Mouse (Mus musculus) megakaryocyte-erythroid progenitor cell, adult 5 weeks (primary cell): Measurements from ENCODE around the gene Haus8. TPM values are rescaled to one million over a fixed set of nuclear protein-coding genes. Genes with fewer than 3 reads are reported as not detected.

Experiments used
- polyA plus RNA-seq: library from polyadenylated mRNA; stranded (reverse); fragments of >175 nt; gene quantifications from 2 replicates; pipeline ENCODE4 v1.2.3, GENCODE M21; 2012

Haus8 gene
- polyA plus RNA-seq = 27.3 and 32.7 TPM in 2 replicates

DNA sequence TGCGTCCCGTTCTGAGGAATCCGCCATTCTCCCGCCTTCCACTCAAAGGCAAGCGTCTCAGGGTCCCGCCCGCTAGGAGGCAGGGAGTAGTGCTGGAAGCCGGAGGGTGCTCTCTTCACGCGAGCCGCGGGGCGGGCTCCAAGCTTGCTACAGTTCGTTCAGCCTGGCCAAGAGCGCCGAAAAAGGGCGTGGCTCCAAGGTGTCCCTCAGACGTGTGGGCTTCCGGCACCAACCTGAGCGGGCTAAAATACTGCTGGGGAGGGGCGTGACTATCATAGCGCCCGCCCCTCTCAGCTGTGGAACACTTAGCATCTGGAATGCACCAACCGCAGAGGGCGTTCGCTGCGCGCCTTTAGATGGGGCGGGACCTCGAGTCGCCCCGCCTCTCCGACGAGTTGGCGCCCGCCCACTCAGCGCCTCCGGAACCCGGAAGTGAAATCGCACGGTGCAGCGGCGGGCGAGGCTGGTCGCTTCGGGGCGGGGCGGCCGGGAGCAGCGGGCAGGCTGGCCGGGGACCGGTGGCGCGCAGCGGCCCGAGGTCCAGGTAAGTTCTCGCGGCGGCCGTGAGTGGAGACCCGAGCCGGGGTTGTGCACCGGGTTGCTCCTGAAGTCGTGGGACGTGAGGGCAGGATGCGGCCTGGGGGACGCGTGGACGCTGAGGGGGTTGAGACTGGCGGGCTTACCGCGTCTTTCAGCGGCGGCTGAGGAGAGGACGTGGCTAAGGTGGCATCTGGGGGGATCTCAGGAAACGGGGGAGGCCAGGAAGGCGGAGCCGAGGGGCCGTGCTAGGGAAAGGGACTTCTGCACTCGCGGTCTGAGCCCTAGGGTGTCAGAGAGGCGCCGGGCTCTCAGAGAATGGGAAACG lies at the start of gene Haus8, which contains the start of gene Myo9b:
Gene Haus8, minus strand, starts transcription at position 649 of the 865 bp plus-strand sequence.
Gene Myo9b, plus strand, starts transcription at position 429 of the 865 bp plus-strand sequence.

Other genes starting within 250 kb of the Haus8 start
- 57.8 and 74.5 TPM in 2 replicates for gene Myo9b, start 220 bp downstream of the Haus8 start, polyA plus RNA-seq
- 291 and 315 TPM in 2 replicates for gene Use1, start 93.9 kb upstream of the Haus8 start, polyA plus RNA-seq
- gene Ocel1, start 98.4 kb upstream of the Haus8 start, polyA plus RNA-seq = 24.1 and 32.7 TPM in 2 replicates
- gene Nr2f6, start 109.0 kb upstream of the Haus8 start, polyA plus RNA-seq = 25.0 and 27.3 TPM in 2 replicates
- not detected in 2 replicates for gene Ushbp1, start 122.9 kb upstream of the Haus8 start, polyA plus RNA-seq
- gene Babam1, start 123.9 kb upstream of the Haus8 start, polyA plus RNA-seq = 134 and 147 TPM in 2 replicates
- 25.9 and 26.0 TPM in 2 replicates for gene Ankle1, start 133.1 kb upstream of the Haus8 start, polyA plus RNA-seq
- gene Abhd8, start 190.7 kb upstream of the Haus8 start, polyA plus RNA-seq = 39.6 and 48.5 TPM in 2 replicates
- 195 and 205 TPM in 2 replicates for gene Mrpl34, start 192.0 kb upstream of the Haus8 start, polyA plus RNA-seq
- 224 and 225 TPM in 2 replicates for gene Dda1, start 196.3 kb upstream of the Haus8 start, polyA plus RNA-seq
- gene Ano8, start 213.0 kb upstream of the Haus8 start, polyA plus RNA-seq = 10.6 and 17.2 TPM in 2 replicates
- gene Gtpbp3, start 215.2 kb upstream of the Haus8 start, polyA plus RNA-seq = 34.8 and 36.4 TPM in 2 replicates
- 12.9 and 16.5 TPM in 2 replicates for gene Plvap, start 238.8 kb upstream of the Haus8 start, polyA plus RNA-seq